Mouse (Mus musculus) frontal cortex, postnatal 25 days (tissue): ENCODE results near the gene Pfkp.

Source experiments
- DNase-seq, 2 experiments: peaks; one replicate each; pipeline ENCODE4 v3.0.0; 2022; ENCODE audit warnings: low spot score in 2 of 2

Gene Pfkp

GRCm38 (mm10) chr13:6613690-6614445, 34.7 kb downstream of the Pfkp start:
- no peak for DNase-seq

- no peak for DNase-seq
These were observed 45.7 kb downstream of the Pfkp start for GRCm38 (mm10) chr13:6602786-6603409.

- DNase-seq, result no peak
These were observed 46.9 kb downstream of the Pfkp start for GRCm38 (mm10) chr13:6601676-6602075.

GRCm38 (mm10) chr13:6600626-6601025, 48.0 kb downstream of the Pfkp start:
- no peak for DNase-seq

GRCm38 (mm10) chr13:6597801-6598200, 50.8 kb downstream of the Pfkp start:
- DNase-seq, result no peak

GRCm38 (mm10) chr13:6595403-6595802, 53.2 kb downstream of the Pfkp start:
- no peak for DNase-seq

GRCm38 (mm10) chr13:6590846-6591245, 57.7 kb downstream of the Pfkp start:
- DNase-seq, result no peak

- no peak for DNase-seq
These were observed 62.6 kb downstream of the Pfkp start for GRCm38 (mm10) chr13:6586009-6586408.

GRCm38 (mm10) chr13:6583499-6584125, 65.0 kb downstream of the Pfkp start:
- no peak for DNase-seq

- no peak for DNase-seq
These were observed 72.6 kb downstream of the Pfkp start for GRCm38 (mm10) chr13:6575920-6576509.

GRCm38 (mm10) chr13:6565571-6565970, 83.0 kb downstream of the Pfkp start:
- no peak for DNase-seq

GRCm38 (mm10) chr13:6562409-6562808, 86.2 kb downstream of the Pfkp start:
- DNase-seq, result no peak

- no peak for DNase-seq
These were observed 90.8 kb downstream of the Pfkp start for GRCm38 (mm10) chr13:6557771-6558170.

GRCm38 (mm10) chr13:6555656-6556055, 92.9 kb downstream of the Pfkp start:
- no peak for DNase-seq

- DNase-seq, result no peak
These were observed 94.9 kb downstream of the Pfkp start for GRCm38 (mm10) chr13:6553708-6554107.

GRCm38 (mm10) chr13:6535287-6535932, 113.2 kb downstream of the Pfkp start:
- no peak for DNase-seq

- DNase-seq, result no peak
These were observed 115.9 kb downstream of the Pfkp start for GRCm38 (mm10) chr13:6532683-6533082.
